Mouse (Mus musculus): ENCODE measurements around the gene Hoxc5. TPM values are rescaled to one million over a fixed set of nuclear protein-coding genes. Genes with fewer than 3 reads are reported as not detected.

Gene Hoxc5
- total RNA-seq (2023), result not detected

DNA sequence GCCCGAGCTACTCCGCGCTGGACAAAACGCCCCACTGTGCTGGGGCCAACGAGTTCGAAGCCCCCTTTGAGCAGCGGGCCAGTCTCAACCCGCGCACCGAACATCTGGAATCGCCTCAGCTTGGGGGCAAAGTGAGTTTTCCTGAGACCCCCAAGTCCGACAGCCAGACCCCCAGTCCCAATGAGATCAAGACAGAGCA, at the start of gene Hoxc5:
Hoxc5 (plus strand) TSS at position 132 of the 199 bp plus-strand sequence.

GRCm38 (mm10) chr15:102921053-102922011, 45.9 kb upstream of the Hoxc5 start, which contains the start of gene Hoxc13:
TSS of gene Hoxc13 (plus strand) at chr15:102921103.

DNA sequence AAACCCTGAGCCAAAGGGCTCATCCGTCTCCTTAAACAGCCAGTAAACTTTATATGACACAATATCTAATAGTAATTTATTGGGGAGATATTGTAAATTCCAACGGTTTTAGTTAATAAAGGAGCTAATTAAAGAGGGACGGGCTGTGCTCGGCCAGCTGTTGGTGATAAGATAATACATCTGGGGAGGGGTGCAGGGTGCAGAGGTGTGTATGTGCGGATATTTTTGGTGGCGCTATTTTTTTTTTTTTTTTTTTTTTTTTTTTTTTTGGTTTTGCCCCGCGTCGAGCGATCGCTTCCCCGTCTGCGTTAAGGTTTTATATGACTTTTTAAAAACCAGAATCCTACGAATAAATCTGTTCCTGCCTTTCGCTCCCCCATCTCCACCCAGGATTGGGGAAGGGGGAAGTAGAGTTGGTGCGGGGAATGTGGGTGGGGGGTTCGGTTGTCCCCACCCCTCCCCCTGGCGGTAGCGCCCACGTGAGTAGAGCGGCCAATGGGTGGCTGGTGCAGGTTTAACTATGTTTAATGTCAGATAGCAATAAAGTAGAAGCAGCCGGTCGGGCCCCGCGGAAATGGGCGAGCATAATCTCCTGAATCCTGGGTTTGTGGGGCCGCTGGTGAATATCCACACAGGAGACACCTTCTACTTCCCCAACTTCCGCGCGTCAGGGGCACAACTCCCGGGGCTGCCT, 30.8 kb upstream of the Hoxc5 start, which contains the start of gene Hoxc12:
Hoxc12 (plus strand) TSS at position 479 of the 694 bp plus-strand sequence.

DNA sequence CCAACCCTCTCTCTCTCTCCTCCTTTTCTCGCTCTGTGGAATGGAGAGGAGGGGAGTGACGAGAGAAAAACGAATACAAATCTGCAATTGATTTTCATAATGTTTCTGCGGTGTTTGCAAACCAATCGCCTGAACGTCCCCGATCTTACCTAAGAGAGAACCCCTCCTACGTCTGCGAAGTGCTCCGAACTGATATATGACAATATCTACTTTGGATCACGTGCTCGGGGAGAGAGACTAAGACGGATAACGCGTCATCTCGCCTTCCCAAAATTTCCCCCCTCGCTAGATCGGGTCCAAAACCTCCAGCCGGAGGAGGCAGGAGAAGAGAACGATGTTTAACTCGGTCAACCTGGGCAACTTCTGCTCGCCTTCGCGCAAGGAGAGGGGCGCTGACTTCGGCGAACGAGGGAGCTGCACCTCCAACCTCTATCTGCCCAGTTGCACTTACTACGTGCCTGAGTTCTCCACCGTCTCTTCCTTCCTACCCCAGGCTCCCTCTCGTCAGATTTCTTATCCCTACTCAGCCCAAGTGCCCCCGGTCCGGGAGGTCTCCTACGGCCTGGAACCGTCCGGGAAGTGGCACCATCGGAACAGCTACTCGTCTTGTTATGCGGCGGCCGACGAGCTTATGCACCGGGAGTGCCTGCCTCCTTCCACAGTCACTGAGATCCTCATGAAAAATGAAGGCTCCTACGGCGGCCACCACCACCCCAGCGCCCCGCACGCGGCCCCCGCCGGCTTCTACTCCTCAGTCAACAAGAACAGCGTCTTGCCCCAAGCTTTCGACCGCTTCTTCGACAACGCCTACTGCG, 12.8 kb upstream of the Hoxc5 start, which contains the start of gene Hoxc11:
Hoxc11 (plus strand) TSS at position 236 of the 815 bp plus-strand sequence.

DNA sequence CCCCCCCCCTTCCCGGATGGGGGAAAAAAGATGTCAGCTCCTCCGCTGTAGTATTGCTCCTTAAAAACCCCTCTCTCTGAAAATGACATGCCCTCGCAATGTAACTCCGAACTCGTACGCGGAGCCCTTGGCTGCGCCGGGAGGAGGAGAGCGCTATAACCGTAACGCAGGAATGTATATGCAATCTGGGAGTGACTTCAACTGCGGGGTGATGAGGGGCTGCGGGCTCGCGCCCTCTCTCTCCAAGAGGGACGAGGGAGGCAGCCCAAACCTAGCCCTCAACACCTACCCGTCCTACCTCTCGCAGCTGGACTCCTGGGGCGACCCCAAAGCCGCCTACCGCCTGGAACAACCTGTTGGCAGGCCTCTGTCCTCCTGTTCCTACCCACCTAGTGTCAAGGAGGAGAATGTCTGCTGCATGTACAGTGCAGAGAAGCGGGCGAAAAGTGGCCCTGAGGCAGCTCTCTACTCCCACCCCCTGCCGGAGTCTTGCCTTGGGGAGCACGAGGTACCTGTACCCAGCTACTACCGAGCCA, 399 bp upstream of the Hoxc5 start, which contains the start of gene Hoxc10:
Hoxc10 (plus strand) TSS at position 21 of the 536 bp plus-strand sequence.

DNA sequence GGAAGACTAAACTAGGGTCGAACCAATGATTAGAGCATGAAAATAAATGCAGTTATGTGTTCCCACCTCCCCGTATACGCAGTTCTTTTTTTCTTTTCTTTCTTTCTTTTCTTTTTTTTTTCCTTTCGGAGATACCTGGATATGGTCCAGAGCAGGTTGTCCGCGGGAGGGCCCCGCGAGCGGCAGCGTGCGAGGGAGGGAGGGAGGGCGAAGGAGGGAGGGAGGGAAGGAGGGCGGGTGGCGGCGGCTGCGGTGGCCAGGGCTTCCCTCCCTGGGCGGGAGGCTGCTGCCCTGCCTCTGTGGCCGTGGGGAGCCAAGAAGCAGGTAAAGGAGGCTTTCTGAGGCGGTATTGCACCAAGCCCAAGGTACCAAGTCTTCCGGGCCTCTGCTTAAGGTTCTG, 8.9 kb downstream of the Hoxc5 start, which contains the start of gene Hoxc9:
Hoxc9 (plus strand) TSS at position 269 of the 400 bp plus-strand sequence.

GRCm38 (mm10) chr15:102990461-102991397, 23.5 kb downstream of the Hoxc5 start, which contains the start of gene Hoxc8:
TSS of gene Hoxc8 (plus strand) at chr15:102990607.

GRCm38 (mm10) chr15:102997939-102998355, 30.7 kb downstream of the Hoxc5 start, which contains the start of gene Hoxc6:
TSS of gene Hoxc6 (plus strand) at chr15:102998257.

DNA sequence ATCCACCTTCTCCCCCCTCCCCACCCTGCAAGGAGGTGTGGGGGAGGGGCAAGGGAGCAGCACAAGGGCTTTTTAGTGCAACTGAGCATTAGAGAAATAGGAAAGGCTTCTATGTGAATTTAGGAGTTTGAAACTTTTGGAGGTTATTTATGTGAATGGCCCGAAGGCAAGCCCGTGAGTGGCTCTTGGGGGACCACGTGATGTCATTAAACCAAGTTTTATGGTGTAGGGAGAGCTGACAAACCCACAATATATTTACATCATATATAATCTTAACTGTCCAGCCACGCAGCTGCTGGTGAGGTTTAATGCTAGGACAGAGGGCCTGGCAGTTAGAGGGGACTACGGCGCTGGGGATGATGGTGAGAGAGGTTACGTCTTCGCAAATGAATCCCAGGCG, 51.4 kb downstream of the Hoxc5 start, which contains the start of gene Hoxc4:
Hoxc4 (plus strand) TSS at position 299 of the 400 bp plus-strand sequence.

Other genes with a start within 250 kb of the Hoxc5 start
- gene Calcoco1, start 245.3 kb upstream of the Hoxc5 start, total RNA-seq (2023), result 10 to 100 TPM; 55.1 to 59.3 TPM
- not detected for gene Hoxc13, start 46.3 kb upstream of the Hoxc5 start, total RNA-seq (2023)
- not detected for gene Hoxc12, start 30.7 kb upstream of the Hoxc5 start, total RNA-seq (2023)
- not detected for gene Hoxc11, start 13.0 kb upstream of the Hoxc5 start, total RNA-seq (2023)
- gene Hoxc10, start 647 bp upstream of the Hoxc5 start, total RNA-seq (2023), result not detected
- gene Hoxc9, start 9.0 kb downstream of the Hoxc5 start, total RNA-seq (2023), result not detected
- gene Hoxc8, start 23.2 kb downstream of the Hoxc5 start, total RNA-seq (2023), result not detected
- gene Hoxc6, start 30.8 kb downstream of the Hoxc5 start, total RNA-seq (2023), result not detected
- not detected for gene Hoxc4, start 51.5 kb downstream of the Hoxc5 start, total RNA-seq (2023)
- 10 to 100 TPM; 10.3 to 11.8 TPM for gene Smug1, start 199.6 kb downstream of the Hoxc5 start, total RNA-seq (2023)